Mouse (Mus musculus): Measurements from ENCODE around the gene Gpcpd1. TPM values are rescaled to one million over a fixed set of nuclear protein-coding genes. Genes with fewer than 3 reads are reported as not detected.

Gpcpd1 gene
- polyA plus RNA-seq, 1 experiment from 2014 or later, result 25.6 TPM

- no peak overlapping the region for H3K4me2 ChIP-seq (replicated peaks; ENCODE audit: low read depth, low read length)
- H3K27ac ChIP-seq (ENCODE audit: low read length), result no peak overlapping the region
- peak; percentile 70; the same call in 1 of the 2 replicates for ATAC-seq (ENCODE audit: low FRiP score, low TSS enrichment)
- no peaks in the 10 kb centered on the region for H3K4me1 ChIP-seq (ENCODE audit: insufficient read depth, low read length)
- H3K9ac ChIP-seq (replicated peaks; ENCODE audit: low read length), result no peak overlapping the region
- peaks cover 11% of the 10 kb centered on the region for H3K36me3 ChIP-seq (ENCODE audit: insufficient read depth, low read length)
- WGBS, result 62% methylated on average over 10 of the region's 10 CpGs
- no peaks in the 10 kb centered on the region for H3K27me3 ChIP-seq (ENCODE audit: insufficient read depth, low read length)
- H3K4me3 ChIP-seq (ENCODE audit: low read length), result no peak overlapping the region
- no peaks in the 10 kb centered on the region for H3K9me3 ChIP-seq (ENCODE audit: low read length)
Observed at GRCm38 (mm10) chr2:132526894-132527532, 60.5 kb downstream of the Gpcpd1 start.

- ATAC-seq (ENCODE audit: low FRiP score, low TSS enrichment), result no peak
- Histone ChIP-seq H3K9me3 (ENCODE audit: low read length) (no peaks in the 10 kb centered on the region), H3K27ac (ENCODE audit: low read length) (no peak overlapping the region), H3K36me3 (ENCODE audit: insufficient read depth, low read length) (peaks cover 11% of the 10 kb centered on the region), H3K9ac (replicated peaks; ENCODE audit: low read length) (no peak overlapping the region), H3K4me3 (ENCODE audit: low read length) (no peak overlapping the region), H3K27me3 (ENCODE audit: insufficient read depth, low read length) (no peaks in the 10 kb centered on the region), H3K4me2 (replicated peaks; ENCODE audit: low read depth, low read length) (no peak overlapping the region), H3K4me1 (ENCODE audit: insufficient read depth, low read length) (no peaks in the 10 kb centered on the region)
- WGBS, result 65% methylated on average over 4 of the region's 4 CpGs
Observed at GRCm38 (mm10) chr2:132526110-132526509, 61.4 kb downstream of the Gpcpd1 start.

- no peak overlapping the region for H3K4me3 ChIP-seq (ENCODE audit: low read length)
- H3K27ac ChIP-seq (ENCODE audit: low read length), result no peak overlapping the region
- no peak for ATAC-seq (ENCODE audit: low FRiP score, low TSS enrichment)
- H3K9me3 ChIP-seq (ENCODE audit: low read length), result no peaks in the 10 kb centered on the region
- H3K36me3 ChIP-seq (ENCODE audit: insufficient read depth, low read length), result no peaks in the 10 kb centered on the region
- H3K4me1 ChIP-seq (ENCODE audit: insufficient read depth, low read length), result no peaks in the 10 kb centered on the region
- 60% methylated on average over 18 of the region's 18 CpGs for WGBS
- no peak overlapping the region for H3K9ac ChIP-seq (replicated peaks; ENCODE audit: low read length)
- no peaks in the 10 kb centered on the region for H3K27me3 ChIP-seq (ENCODE audit: insufficient read depth, low read length)
- no peak overlapping the region for H3K4me2 ChIP-seq (replicated peaks; ENCODE audit: low read depth, low read length)
Observed at GRCm38 (mm10) chr2:132518021-132518901, 69.3 kb downstream of the Gpcpd1 start.

- H3K4me1 ChIP-seq (ENCODE audit: insufficient read depth, low read length), result no peaks in the 10 kb centered on the region
- 80% methylated on average over 6 of the region's 6 CpGs for WGBS
Observed at GRCm38 (mm10) chr2:132517194-132517836, 70.2 kb downstream of the Gpcpd1 start.

GRCm38 (mm10) chr2:132516130-132517030, 71.1 kb downstream of the Gpcpd1 start:
- Histone ChIP-seq H3K9ac (replicated peaks; ENCODE audit: low read length) (no peak overlapping the region), H3K27ac (ENCODE audit: low read length) (no peak overlapping the region), H3K36me3 (ENCODE audit: insufficient read depth, low read length) (no peaks in the 10 kb centered on the region), H3K4me2 (replicated peaks; ENCODE audit: low read depth, low read length) (no peak overlapping the region), H3K4me1 (ENCODE audit: insufficient read depth, low read length) (no peaks in the 10 kb centered on the region), H3K4me3 (ENCODE audit: low read length) (no peak overlapping the region), H3K9me3 (ENCODE audit: low read length) (no peaks in the 10 kb centered on the region), H3K27me3 (ENCODE audit: insufficient read depth, low read length) (no peaks in the 10 kb centered on the region)
- no peak for ATAC-seq (ENCODE audit: low FRiP score, low TSS enrichment)
- 29% methylated on average over 16 of the region's 16 CpGs for WGBS

More at GRCm38 (mm10) chr2:132517194-132517836, 70.2 kb downstream of the Gpcpd1 start:
- no peak for ATAC-seq (ENCODE audit: low FRiP score, low TSS enrichment)
- Histone ChIP-seq H3K4me2 (replicated peaks; ENCODE audit: low read depth, low read length) (no peak overlapping the region), H3K9ac (replicated peaks; ENCODE audit: low read length) (no peak overlapping the region), H3K27me3 (ENCODE audit: insufficient read depth, low read length) (no peaks in the 10 kb centered on the region), H3K36me3 (ENCODE audit: insufficient read depth, low read length) (no peaks in the 10 kb centered on the region), H3K4me3 (ENCODE audit: low read length) (no peak overlapping the region), H3K9me3 (ENCODE audit: low read length) (no peaks in the 10 kb centered on the region), H3K27ac (ENCODE audit: low read length) (no peak overlapping the region)

- Histone ChIP-seq H3K9me3 (ENCODE audit: low read length) (no peaks in the 10 kb centered on the region), H3K4me1 (ENCODE audit: insufficient read depth, low read length) (no peaks in the 10 kb centered on the region), H3K27me3 (ENCODE audit: insufficient read depth, low read length) (no peaks in the 10 kb centered on the region), H3K9ac (replicated peaks; ENCODE audit: low read length) (no peak overlapping the region), H3K27ac (ENCODE audit: low read length) (no peak overlapping the region), H3K36me3 (ENCODE audit: insufficient read depth, low read length) (no peaks in the 10 kb centered on the region), H3K4me3 (ENCODE audit: low read length) (no peak overlapping the region), H3K4me2 (replicated peaks; ENCODE audit: low read depth, low read length) (no peak overlapping the region)
- WGBS, result 86% methylated on average over 13 of the region's 13 CpGs
- ATAC-seq (ENCODE audit: low FRiP score, low TSS enrichment), result no peak
Observed at GRCm38 (mm10) chr2:132515607-132516006, 71.9 kb downstream of the Gpcpd1 start.

GRCm38 (mm10) chr2:132515076-132515475, 72.5 kb downstream of the Gpcpd1 start:
- H3K4me1 ChIP-seq (ENCODE audit: insufficient read depth, low read length), result no peaks in the 10 kb centered on the region
- no peak overlapping the region for H3K9ac ChIP-seq (replicated peaks; ENCODE audit: low read length)
- H3K4me3 ChIP-seq (ENCODE audit: low read length), result no peak overlapping the region
- no peak overlapping the region for H3K27ac ChIP-seq (ENCODE audit: low read length)
- H3K4me2 ChIP-seq (replicated peaks; ENCODE audit: low read depth, low read length), result no peak overlapping the region
- no peak for ATAC-seq (ENCODE audit: low FRiP score, low TSS enrichment)
- no peaks in the 10 kb centered on the region for H3K36me3 ChIP-seq (ENCODE audit: insufficient read depth, low read length)
- H3K9me3 ChIP-seq (ENCODE audit: low read length), result no peaks in the 10 kb centered on the region
- 77% methylated on average over 14 of the region's 14 CpGs for WGBS
- H3K27me3 ChIP-seq (ENCODE audit: insufficient read depth, low read length), result no peaks in the 10 kb centered on the region

GRCm38 (mm10) chr2:132514353-132514752, 73.2 kb downstream of the Gpcpd1 start:
- H3K4me3 ChIP-seq (ENCODE audit: low read length), result no peak overlapping the region
- no peaks in the 10 kb centered on the region for H3K36me3 ChIP-seq (ENCODE audit: insufficient read depth, low read length)
- no peak for ATAC-seq (ENCODE audit: low FRiP score, low TSS enrichment)
- H3K4me1 ChIP-seq (ENCODE audit: insufficient read depth, low read length), result no peaks in the 10 kb centered on the region
- no peaks in the 10 kb centered on the region for H3K27me3 ChIP-seq (ENCODE audit: insufficient read depth, low read length)
- WGBS, result 64% methylated on average over 6 of the region's 6 CpGs
- H3K9me3 ChIP-seq (ENCODE audit: low read length), result no peaks in the 10 kb centered on the region
- no peak overlapping the region for H3K27ac ChIP-seq (ENCODE audit: low read length)
- H3K4me2 ChIP-seq (replicated peaks; ENCODE audit: low read depth, low read length), result no peak overlapping the region
- H3K9ac ChIP-seq (replicated peaks; ENCODE audit: low read length), result no peak overlapping the region

Measured in kidney, embryonic 16.5 days (tissue).